Mouse (Mus musculus): ENCODE measurements around the gene Fam13c.

The Fam13c gene

DNA sequence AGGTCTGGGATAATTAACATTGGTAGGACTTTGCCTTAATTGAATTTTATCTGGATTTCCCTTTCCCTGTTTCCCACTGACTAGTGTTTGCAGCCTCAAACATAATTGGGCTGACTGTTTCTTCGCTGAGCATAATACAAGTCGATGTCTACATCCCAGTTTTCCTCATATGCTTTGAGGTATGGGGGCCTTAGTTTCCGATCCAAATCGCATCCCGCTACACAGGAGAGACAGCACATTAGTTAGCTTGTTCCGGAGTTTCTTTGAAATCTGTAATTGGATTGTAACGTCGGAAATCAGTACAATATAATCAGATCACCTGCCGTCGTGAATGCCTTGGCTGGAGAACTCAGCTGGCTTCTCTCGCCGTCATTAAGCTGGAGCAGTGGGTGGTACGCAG is 59.0 kb downstream of the Fam13c start:
- POLR2A ChIA-PET: interaction anchor here in 1 of 4 experiments (0.7 to 1.4 kb wide), 2 partner anchors 24 to 383 kb away, joined by 3 read pairs; no protein-coding TSS in a partner anchor
- CTCF ChIA-PET: interaction anchor here in 1 of 4 experiments (1.0 kb wide), 1 partner anchor 65 kb away, joined by 3 read pairs; no protein-coding TSS in a partner anchor

- ChIA-PET CTCF (interaction anchor here in 2 of 4 experiments (0.7 to 1.0 kb wide), 2 partner anchors 135 to 229 kb away, joined by 3 to 5 read pairs; no protein-coding TSS in a partner anchor), POLR2A (interaction anchor here in 1 of 4 experiments (0.5 to 1.0 kb wide), 3 partner anchors 16 to 145 kb away, joined by 3 to 5 read pairs (median 3); no protein-coding TSS in a partner anchor)
These were observed 64.6 kb downstream of the Fam13c start for GRCm38 (mm10) chr10:70504871-70505270.

DNA sequence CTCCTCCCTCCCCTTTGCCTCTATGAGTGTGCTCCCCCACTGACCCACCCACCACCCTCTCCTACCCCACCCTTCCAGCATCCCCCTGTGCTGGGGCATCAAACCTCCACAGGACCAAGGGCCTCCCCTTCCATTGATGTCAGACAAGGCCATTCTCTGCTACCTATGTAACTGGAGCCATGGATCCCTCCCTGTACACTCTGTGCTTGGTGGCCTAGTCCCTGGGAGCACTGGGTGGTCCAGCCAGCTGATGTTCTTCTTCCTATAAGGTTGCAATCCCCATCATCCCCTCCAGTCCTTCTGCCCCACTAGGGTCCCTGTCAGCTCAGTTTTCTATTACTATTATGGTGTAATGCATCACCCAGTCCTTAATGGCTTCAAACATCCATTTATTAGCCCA is 65.1 kb downstream of the Fam13c start:
- CTCF ChIA-PET: interaction anchor here (0.6 to 2.0 kb wide), 5 partner anchors 35 to 520 kb away, joined by 3 to 9 read pairs (median 6); no protein-coding TSS in a partner anchor
- POLR2A ChIA-PET: interaction anchor here in 1 of 4 experiments (0.5 to 1.0 kb wide), 3 partner anchors 15 to 145 kb away, joined by 3 to 5 read pairs (median 3); no protein-coding TSS in a partner anchor

DNA sequence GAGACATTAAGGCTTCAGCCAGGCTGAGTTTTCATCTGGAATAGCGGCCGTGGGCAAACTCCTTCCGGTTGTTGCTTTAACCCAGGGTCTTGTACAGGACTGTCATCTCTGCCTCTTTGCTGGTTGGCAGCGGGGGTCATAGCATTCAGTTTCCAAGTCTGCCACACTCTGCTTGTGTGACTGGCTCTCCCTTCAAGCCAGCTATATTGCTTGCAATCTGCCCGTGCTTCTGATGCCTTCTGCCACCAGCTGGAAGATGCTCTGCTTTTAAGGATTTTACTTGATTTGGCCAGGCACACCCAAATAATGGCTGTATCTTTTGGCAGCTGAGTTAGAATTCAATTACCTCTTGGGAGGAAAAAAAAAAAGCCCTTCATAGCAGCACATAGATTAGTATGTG is 65.6 kb downstream of the Fam13c start:
- CTCF ChIA-PET: interaction anchor here (0.6 to 3.3 kb wide), 12 partner anchors 23 to 520 kb away, joined by 3 to 10 read pairs (median 4); no protein-coding TSS in a partner anchor

GRCm38 (mm10) chr10:70506499-70507168 is 66.4 kb downstream of the Fam13c start:
- ChIA-PET POLR2A (interaction anchor here (0.6 to 1.9 kb wide), 9 partner anchors 9 to 190 kb away, joined by 3 to 9 read pairs (median 4); no protein-coding TSS in a partner anchor), CTCF (interaction anchor here (0.6 to 3.3 kb wide), 33 partner anchors 9 to 868 kb away, joined by 3 to 11 read pairs (median 4); no protein-coding TSS in a partner anchor)

More for the DNA sequence above, 65.6 kb downstream of the Fam13c start:
- POLR2A ChIA-PET: interaction anchor here in 1 of 4 experiments (1.1 kb wide), 1 partner anchor 126 kb away, joined by 3 read pairs; no protein-coding TSS in a partner anchor

DNA sequence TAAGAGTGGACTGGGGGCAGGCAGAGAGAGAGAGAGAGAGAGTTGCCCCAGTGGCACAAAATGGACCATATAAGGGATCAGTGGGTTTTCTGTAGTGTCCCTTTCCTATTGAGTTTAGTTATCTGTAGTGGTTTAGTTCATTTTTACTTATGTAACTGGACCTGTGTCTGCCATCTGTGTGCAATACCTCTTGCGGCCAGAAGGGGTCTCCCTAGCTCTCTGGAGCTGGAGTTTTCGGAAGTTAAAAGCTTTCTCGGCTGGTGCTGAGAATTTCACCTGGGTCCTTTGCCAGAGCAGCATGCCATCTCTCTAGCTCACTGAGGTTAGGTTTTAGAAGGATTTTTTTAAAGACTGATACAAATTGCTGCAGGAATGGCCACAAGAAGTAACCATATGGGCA is 67.6 kb downstream of the Fam13c start:
- ChIA-PET POLR2A (interaction anchor here in 3 of 4 experiments (0.7 to 1.9 kb wide), 4 partner anchors 13 to 491 kb away, joined by 3 to 9 read pairs (median 4); no protein-coding TSS in a partner anchor), CTCF (interaction anchor here (0.7 to 3.3 kb wide), 22 partner anchors 8 to 718 kb away, joined by 3 to 11 read pairs (median 4); no protein-coding TSS in a partner anchor)

DNA sequence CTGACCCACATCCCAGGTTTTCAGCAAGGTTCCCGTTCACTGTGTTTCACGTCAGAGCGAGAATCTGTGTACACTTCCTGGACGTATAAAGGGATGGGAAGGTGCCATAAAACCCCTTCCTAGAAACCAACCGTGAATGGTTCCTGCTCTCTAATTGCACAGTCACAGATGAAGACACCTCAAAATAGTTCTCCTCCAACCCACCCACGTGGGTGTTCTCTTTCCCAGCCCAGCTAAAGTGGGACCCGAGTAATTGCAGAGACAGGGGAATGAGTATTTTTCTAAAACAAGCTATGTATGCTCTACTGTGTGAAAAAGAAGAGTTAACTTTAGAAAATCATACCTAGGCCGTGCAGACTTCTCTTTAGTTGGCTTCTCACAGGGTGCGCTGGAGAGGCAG is 74.6 kb downstream of the Fam13c start:
- POLR2A ChIA-PET: no interaction called here
- CTCF ChIA-PET: no interaction called here

DNA sequence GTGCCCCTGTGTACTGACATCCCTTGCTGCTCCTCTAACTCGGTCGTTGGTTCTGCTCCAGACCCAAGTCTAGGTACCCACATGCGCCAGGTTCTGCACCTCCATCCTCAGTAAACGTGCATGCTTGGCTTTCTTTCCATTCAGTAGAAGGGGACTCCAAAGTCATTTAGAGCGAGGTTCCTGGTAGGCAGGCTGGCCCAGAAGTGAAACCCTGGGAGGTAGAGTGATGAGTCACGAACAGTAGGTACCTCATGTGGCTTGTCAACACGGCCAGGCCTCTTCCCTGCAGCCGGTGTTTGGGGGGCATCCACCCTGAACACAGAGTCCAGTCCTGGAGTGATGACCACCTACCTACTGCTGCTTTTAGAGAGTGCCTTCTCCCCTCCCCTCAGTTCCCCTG is 76.4 kb downstream of the Fam13c start:
- ChIA-PET POLR2A (no interaction called here), CTCF (no interaction called here)

DNA sequence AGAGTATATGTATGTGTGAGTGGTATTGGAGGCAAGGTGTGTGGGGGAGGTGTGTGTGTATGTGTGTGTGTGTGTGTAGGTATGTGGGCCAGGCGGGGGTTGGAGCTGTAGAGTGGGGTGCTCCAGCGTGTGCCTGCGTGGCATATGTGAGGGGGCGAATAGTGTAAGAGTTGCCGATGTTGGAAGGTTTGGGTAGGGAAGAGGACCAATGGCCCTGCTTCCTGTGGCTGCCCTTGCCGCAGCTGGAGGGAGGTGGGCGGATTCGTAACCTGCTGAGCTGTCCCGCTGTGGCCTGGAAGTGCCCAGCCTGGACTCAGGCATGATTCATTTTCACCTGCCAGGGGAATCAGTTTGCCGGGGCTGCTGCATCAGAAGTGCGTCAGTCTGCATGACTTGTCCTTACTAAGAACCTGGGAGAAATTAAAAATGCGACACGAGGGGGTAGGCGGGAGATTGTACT is 79.4 kb downstream of the Fam13c start:
- ChIA-PET POLR2A (interaction anchor here in 3 of 4 experiments (0.8 to 1.8 kb wide), 12 partner anchors 9 to 161 kb away, joined by 3 to 8 read pairs (median 3); no protein-coding TSS in a partner anchor), CTCF (interaction anchor here (0.6 to 1.6 kb wide), 6 partner anchors 12 to 43 kb away, joined by 3 to 11 read pairs (median 6); no protein-coding TSS in a partner anchor)

GRCm38 (mm10) chr10:70520143-70521131 is 80.2 kb downstream of the Fam13c start:
- ChIA-PET POLR2A (interaction anchor here (0.6 to 1.8 kb wide), 26 partner anchors 9 to 638 kb away, joined by 3 to 8 read pairs (median 3); no protein-coding TSS in a partner anchor), CTCF (interaction anchor here (0.5 to 1.6 kb wide), 12 partner anchors 13 to 603 kb away, joined by 3 to 11 read pairs (median 5); no protein-coding TSS in a partner anchor)

DNA sequence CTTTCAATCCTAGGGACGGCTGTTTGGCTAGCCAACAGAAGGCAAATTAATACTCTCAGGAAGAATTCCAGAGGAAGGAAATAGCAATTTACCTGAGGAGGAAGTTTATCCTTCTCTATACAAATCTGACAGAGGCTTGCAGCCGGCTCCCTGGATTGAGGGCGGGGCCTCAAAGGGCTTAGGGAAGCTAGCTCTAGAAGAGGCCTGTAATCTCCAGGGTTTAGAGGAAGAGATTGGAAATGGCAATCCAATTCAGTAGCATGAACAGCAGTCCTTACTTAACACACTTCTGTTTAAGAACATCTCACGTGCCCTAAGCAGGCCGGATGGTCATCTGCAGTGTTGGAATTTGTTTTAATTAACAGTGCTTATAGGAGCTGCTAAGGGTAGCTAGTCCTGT is 81.1 kb downstream of the Fam13c start:
- ChIA-PET POLR2A (interaction anchor here (0.6 to 1.8 kb wide), 13 partner anchors 8 to 790 kb away, joined by 3 to 8 read pairs (median 4); no protein-coding TSS in a partner anchor), CTCF (interaction anchor here (0.5 to 1.6 kb wide), 4 partner anchors 14 to 195 kb away, joined by 3 to 11 read pairs (median 7); no protein-coding TSS in a partner anchor)

DNA sequence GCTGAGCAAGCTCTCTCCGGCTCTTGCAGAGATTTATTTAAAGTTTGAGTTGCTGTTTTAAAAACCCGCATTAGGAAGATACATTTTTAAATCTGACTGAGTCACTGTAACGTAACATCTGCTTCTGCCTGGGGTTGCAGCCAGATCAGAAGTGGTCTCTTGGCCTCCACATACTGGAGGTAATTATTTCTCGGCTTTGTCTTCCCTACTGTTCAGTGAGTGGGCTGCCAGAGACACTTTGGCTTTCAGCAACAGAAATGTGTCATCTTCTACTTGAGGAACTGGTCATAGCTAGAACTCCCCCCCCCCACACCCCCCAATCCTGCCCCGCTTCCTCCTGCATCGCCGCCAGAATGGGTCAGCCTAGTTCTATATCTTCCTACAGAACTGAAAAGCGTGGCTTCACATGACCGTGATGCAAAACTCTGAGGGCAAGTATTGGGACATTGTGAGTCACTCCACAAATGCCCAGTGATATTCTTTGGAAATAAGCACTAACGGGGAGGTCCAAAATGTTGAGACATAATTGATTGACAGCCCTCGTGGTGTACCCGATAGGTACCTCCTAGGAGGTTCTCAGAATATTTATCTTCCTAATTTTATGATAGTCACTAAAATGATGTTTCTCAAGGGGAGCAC is 90.0 kb downstream of the Fam13c start:
- ChIA-PET POLR2A (interaction anchor here in 1 of 4 experiments (2.0 kb wide), 1 partner anchor 10 kb away, joined by 8 read pairs; no protein-coding TSS in a partner anchor), CTCF (interaction anchor here in 1 of 4 experiments (1.4 to 1.7 kb wide), 2 partner anchors 10 to 24 kb away, joined by 3 read pairs; no protein-coding TSS in a partner anchor)

DNA sequence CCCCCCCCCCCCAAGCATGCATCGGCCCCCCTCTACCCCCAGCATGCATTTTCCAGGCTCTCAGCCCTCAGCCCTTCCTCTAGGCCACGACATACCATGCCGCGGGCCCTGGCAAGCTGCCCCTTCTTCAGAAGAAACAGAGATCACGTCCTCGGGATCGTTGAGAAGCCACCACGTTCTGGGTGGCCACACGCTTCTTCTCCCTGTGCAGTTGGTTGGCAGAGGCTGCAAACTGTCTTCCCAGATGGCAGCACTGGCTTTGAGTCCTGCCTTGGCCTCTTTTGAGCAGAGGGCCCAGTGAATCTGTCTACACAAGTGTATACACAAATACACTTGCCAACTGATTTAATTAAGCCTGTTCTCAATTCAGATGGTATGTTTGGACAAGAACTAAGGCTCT is 92.0 kb downstream of the Fam13c start:
- ChIA-PET CTCF (no interaction called here), POLR2A (interaction anchor here in 1 of 4 experiments (0.6 kb wide), 1 partner anchor 102 kb away, joined by 3 read pairs; no protein-coding TSS in a partner anchor)

GRCm38 (mm10) chr10:70533301-70533781 is 93.1 kb downstream of the Fam13c start:
- CTCF ChIA-PET: interaction anchor here in 2 of 4 experiments (0.5 kb wide), 2 partner anchors 137 to 685 kb away, joined by 3 to 4 read pairs; no protein-coding TSS in a partner anchor
- POLR2A ChIA-PET: interaction anchor here in 2 of 4 experiments (0.5 to 1.0 kb wide), 2 partner anchors 13 to 875 kb away, joined by 3 read pairs; no protein-coding TSS in a partner anchor

DNA sequence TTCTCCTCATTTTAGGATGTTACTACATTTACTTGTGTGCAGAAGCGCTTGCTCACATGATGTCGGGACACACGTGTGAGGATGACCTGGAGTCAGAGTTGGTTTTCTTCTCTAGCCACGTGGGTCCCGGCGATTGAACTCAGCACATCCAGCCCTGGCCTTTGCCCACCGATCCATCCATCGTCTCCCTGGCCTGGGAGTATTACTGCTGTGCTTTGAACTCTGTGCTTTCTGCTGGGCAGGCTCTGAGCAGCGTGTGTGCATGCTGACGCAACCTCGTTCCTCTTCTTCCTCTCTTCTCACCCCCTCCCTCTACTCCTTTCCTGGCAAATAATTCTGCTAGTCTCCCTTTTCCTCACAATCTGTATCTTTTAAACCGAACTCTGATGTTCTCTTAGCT is 93.7 kb downstream of the Fam13c start:
- CTCF ChIA-PET: interaction anchor here in 2 of 4 experiments (0.5 kb wide), 2 partner anchors 138 to 684 kb away, joined by 3 to 4 read pairs; no protein-coding TSS in a partner anchor
- POLR2A ChIA-PET: interaction anchor here in 1 of 4 experiments (0.5 kb wide), 1 partner anchor 876 kb away, joined by 3 read pairs; no protein-coding TSS in a partner anchor

GRCm38 (mm10) chr10:70534571-70534970 is 94.3 kb downstream of the Fam13c start:
- ChIA-PET POLR2A (no interaction called here), CTCF (no interaction called here)

- ChIA-PET CTCF (no interaction called here), POLR2A (no interaction called here)
These were observed 95.1 kb downstream of the Fam13c start for GRCm38 (mm10) chr10:70535401-70535800.
